Mouse (Mus musculus) large intestine, adult 2 months (tissue): ENCODE measurements around the gene 2810408A11Rik. TPM values are rescaled to one million over a fixed set of nuclear protein-coding genes. Genes with fewer than 3 reads are reported as not detected.
A peak's percentile ranks its signal among the peaks of the same experiment; 100 is the strongest.
"Not testable (repeated sequence)": the region's sequence is repeated elsewhere in the genome, so short reads cannot be mapped to it uniquely, and the experiment has no call there.

ENCODE experiments used
- DNase-seq: peaks from one replicate; pipeline ENCODE4 v3.0.0-alpha.2; 2012; ENCODE audit warnings: low read depth, low spot score
- WGBS: fragments of 180-500 bp; shearing (Covaris S2); methylation state at CpG from one replicate; pipeline ENCODE4 v1.1.7; 2018; 5-methylcytosine and 5-hydroxymethylcytosine counted together
- polyA plus RNA-seq: library from polyadenylated mRNA; depleted of rRNA; stranded (reverse); fragments of >200 nt; gene quantifications from 2 replicates; pipeline ENCODE4 v1.2.3, GENCODE M21; 2012

The 2810408A11Rik gene
- polyA plus RNA-seq, 1 experiment = 3.0 TPM

DNA sequence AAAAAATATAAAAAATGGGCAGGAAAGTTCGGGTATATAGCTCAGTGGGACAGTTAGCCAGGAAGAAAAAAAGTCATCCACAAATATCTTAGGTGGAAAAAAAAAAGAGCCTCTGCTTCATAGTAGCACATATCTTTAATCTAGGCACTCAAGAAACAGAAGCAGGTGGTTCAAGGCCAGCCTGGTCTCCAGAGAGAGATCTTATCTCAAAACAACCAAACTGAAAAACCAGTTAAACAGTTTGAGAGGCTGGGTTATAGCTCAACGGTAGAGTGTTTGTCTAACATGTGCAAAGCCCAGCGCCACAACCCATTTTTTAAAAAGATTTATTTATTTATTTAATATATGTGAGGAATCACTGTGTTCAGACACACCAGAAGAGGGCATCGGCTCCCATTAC lies 32.3 kb upstream of the 2810408A11Rik start:
- DNase-seq = no peak
- WGBS = 48% methylated on average over 4 of the region's 4 CpGs

DNA sequence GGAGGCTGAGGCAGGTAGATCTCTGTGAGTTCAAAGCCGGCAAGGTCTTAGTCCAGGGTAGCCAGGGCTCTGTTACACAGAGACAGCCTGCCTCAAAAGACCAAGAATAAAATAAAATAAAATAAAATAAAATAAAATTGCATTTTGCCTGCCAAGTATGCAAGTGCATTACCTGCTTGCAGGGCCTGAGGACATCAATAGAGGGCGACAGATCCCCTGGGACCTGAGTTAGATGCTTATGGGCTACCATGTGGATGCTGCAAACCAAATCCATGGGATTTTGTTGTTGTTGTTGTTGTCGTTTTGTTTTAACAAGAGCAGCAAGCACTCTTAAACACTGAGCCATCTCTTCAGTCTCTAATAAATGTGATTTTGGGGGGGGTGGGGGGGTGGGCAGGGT lies 31.5 kb upstream of the 2810408A11Rik start:
- DNase-seq = no peak
- WGBS = 46% methylated on average over 3 of the region's 3 CpGs

DNA sequence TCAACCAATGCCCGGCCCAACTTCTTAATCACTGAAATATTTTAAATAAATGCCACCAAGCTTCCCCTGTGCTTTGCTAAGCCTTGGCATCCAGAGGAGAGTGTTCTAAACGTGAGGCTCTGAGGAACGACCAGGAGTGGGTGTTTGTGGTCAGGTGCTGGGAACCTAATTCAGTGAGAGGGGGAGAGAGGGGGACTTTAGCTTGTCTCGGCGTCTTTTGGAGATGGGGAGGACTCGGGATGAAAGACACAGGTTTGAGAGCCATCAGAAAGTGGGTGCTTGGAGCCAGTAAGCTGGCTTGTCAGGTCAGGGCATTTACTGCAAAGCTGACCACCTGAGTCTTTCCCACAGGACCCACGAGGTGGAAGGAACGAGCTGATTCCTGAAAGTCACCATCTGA lies 31.0 kb upstream of the 2810408A11Rik start:
- DNase-seq = no peak
- WGBS = 68% methylated on average over 8 of the region's 8 CpGs

DNA sequence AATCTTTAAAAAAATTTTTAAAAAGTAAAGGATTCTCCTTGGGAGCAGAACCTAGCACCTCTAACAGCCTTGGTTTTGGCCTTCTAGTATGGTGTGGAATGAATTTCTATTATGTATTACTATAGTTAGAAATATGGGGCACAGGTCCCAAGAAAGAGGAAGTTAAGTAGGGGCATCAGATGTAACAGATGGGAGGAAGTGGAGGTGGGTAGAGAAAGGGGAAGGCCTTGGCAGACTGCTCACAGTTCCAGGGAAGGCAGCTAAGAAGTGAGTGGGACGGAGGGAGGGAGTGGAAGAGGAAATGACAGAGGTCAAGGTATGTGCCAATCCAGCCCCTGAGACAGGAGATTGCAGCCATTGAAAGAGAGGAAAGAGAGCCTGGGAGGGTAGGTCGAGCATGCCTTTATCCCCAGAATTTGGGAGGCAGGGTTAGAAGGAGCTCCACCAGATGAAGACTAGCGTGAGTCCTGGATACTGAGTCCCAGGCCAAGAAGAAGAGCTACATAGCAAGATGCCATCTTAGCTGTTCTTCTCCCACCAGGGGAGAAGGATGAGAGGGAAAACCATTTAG lies 30.3 kb upstream of the 2810408A11Rik start:
- no peak for DNase-seq
- 64% methylated on average over 3 of the region's 3 CpGs for WGBS

DNA sequence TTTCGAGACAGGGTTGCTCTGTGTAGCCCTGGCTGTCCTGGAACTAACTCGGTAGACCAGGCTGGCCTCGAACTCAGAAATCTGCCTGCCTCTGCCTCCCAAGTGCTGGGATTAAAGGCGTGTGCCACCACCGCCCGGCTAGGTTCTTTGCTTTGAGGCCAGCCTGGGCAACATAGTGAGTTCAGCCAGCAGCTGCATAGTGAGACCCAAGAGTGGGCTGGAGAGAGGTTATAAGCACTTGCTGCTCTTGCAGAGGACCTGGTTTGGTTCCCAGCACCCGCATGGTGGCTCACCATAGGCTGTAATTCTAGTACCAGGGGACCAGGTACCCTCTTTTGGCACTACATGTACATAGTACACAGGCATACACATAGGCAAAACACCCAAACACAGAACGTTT lies 29.4 kb upstream of the 2810408A11Rik start:
- DNase-seq = not testable (repeated sequence)
- 90% methylated on average over 8 of the region's 8 CpGs for WGBS

DNA sequence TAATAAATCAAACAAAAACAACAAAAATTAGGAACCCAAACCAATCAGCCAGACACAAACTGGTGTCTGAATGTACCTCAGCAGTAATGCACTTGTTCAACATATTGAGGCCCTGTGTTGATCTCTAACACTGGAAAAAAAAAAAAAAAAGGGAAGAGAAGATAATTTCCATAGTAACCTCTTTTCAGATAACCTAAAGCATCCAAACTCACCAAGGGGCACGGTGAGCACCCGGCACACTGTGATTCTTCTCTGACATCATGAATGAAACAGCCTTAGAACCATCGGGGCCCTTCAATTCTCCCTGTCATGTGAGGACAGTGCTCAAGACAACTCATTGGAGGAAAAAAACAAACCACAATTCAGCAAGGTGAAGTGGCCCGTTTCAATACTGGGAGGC lies 28.9 kb upstream of the 2810408A11Rik start:
- WGBS = 65% methylated on average over 4 of the region's 4 CpGs
- DNase-seq = no peak

DNA sequence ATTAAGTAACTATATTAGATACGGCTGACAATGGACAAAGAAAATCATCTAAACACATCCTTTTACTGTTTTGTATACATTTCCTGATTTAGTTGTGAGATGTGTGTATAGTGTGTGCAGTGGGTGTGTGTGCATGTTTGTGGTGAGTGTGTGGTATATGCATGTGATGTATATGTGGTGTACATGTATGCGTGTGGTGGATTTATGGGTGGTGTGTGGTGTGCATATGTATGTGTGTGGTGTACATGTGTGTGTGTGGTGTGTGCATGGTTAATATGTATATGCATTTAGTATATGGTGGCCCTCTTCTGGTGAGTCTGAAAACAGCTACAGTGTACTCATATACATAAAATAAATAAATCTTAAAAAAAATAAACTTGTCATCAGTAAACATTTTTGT lies 26.7 kb upstream of the 2810408A11Rik start:
- DNase-seq = no peak
- 94% methylated on average over 2 of the region's 2 CpGs for WGBS

DNA sequence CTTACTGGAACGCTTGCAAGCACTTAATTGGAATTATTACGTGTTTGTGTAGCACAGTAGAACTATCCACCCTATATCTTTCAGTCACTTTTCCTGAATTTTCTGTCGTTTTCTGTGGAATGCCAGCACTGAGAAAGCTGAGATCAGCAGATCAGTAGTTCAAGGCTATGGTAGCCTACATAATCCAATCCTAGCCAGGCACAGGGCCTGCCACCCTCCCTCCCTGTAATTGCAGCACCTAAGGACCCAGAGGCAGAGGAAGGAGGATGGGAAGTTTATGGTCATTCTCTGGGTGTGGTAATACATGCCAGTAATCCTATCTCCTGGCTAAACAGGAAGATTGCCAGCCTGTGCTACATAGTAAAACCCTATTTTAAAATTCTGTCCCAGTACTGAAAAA lies 22.0 kb upstream of the 2810408A11Rik start:
- WGBS = 51% methylated on average over 3 of the region's 3 CpGs
- no peak for DNase-seq

DNA sequence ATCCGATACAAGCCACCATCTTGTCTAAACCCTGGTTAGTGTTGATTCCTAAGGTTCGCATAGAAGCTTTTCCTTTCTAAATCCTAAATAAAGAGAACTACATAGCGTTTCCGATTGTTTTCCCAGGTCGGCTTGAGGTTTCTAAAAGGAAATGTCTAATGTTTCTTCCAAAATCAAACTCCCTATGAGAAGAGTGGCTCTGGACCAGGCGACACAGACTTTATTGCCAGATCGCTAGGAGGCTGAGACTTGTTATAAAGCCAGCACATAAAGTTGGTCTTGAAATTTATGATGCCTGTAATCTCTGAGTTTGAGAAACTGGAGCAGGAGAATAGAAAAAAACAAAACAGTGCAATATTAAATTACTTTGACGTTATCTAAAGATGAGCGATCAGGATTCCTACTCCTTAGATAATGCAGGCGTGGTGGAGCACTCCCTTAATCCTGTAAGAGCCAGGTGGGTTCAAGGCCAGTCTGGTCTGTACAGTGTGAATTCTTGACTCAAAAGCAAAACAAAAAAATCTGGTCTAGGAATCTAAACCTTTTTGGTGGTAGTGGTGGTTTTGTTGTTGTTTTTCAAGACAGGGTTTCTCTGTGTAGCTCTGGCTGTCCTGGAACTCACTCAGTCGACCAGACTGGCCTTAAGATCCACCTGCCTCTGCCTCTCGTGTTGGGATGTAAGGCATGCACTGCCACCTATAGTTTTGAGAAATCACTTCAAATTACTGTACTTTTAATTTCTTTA lies 21.4 kb upstream of the 2810408A11Rik start:
- WGBS = 2% methylated on average over 12 of the region's 12 CpGs
- DNase-seq = no peak

DNA sequence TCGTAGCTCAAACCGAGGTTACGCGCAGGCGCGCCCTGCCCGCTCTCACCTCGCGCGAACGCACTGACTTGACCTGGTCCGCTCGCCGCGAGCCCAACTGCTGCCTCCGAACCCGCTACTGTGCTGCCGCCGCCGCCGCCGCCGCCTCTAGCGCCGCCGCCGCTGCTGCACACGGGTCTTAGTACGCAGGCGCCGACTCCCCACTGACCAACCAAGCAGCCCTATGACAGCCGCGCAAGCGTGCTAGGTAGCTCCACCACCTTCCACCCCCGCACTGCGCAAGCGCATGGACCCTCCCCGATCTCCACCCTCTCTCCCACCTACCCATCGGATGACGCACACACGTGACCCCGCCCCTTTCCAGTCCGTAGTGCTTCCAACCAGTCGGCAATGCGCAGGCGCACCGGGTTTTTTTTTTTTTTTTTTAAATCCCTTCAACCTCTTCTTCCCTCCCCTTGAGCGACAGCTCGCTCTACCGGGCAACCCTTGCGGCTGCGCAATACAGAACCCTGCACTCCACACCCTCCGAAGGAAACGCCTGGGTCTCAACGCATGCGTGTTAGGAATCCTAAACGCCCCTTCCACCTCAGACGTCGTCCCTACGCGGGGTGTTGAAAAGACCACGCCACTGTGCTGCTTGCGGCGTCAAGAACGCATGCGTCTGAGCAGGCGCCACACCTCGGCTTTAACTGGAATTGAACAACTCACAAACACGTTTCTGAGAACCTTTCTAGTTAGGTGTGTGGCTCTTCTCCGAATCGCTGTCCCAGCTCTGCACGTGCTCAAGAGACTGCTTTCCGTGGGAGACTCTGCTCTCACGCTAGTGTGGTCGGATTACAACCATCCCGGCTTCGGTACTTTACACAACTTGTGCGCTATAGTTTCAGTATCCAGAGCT lies 20.6 kb upstream of the 2810408A11Rik start, which contains the start of gene Eif5a:
Gene Eif5a, minus strand, starts transcription at position 845 of the 898 bp plus-strand sequence.
- under 1% methylated on average over 78 of the region's 78 CpGs for WGBS
- peak; percentile 98 for DNase-seq

DNA sequence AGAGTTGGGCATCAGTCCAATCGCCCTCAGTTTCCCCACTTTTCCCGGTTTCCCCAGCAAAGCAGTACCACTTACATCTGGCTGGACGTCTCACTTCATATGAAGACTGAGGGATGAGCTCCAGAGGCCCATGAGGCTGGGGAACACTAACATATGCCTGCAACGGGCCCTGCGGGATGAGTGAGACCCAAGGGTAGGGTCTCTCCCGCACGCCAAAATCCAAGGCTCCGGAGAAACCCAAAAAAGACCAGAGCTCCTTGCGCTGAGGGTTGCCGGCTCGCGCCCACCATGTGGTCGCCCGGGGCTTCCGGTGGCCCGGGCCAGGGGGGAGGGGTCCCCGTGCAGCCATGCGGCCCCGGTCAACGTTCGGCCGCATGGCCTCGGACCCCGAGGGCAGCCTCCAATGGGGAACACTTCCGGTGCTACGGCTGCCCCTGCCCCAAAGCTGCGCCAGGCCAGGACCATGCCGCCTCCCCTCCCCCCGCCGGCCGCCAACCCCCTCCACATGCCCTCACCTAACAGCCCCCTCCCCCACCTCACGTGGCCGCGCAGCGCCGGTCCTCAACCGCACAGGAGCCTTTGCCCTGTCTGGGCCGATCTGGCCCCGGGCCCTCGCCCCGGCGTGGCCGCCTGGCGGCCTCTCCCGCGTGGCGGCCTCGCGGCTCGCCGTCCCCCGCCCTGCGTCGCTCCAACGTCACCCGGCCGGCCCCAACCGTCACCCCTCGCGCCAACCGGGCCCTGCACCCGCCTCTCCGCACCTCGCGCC lies 19.7 kb upstream of the 2810408A11Rik start:
- WGBS = under 1% methylated on average over 65 of the region's 65 CpGs
- DNase-seq = no peak

DNA sequence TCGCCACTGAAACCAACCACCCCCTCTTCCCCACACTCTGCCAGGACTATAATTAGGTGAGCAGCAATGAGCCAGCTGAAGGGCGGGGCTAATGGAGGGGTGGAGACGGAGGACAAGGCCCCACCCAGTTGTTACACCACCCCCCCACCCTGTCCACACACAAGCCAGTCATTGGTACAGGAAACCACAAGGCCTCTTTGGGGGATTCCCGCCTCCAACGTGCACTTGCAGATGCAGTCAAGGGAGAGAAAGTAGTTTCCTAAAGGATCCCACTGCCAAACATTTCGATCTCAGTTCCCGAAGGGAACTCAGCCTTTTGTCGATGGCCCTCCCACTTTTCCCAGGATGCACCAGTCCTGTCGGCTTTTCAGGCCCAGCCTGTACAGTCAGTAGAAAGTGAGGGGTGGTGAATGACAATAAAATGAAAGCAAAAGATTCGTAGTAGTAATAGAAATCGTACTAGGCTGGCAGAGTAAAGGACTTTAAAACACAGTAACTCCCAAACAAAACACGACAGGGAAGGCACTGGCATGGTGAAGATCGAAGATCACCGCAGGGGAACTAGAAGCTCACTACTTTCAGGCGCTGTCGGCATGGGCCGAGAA lies 19.0 kb upstream of the 2810408A11Rik start:
- DNase-seq = no peak
- under 1% methylated on average over 17 of the region's 17 CpGs for WGBS

DNA sequence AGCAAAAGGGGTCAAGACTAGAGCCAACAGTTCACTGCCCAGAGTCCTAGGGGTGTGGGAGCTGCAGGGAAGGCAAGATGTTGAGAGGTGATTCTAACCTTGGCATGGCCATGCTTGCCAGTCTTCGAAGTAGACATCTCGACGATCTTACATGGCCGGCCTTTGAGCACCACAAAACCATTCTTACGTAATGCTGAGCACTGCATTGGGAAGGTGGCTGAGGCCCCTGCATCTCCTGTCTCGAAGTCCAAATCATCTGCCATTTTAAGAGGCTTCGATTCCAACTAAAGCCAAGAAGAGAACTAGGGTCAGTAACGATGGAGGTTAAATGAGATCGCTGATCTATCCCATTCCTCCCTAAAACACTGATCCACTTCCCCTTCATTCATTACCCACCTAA lies 18.3 kb upstream of the 2810408A11Rik start:
- WGBS = 49% methylated on average over 9 of the region's 9 CpGs
- DNase-seq = no peak

DNA sequence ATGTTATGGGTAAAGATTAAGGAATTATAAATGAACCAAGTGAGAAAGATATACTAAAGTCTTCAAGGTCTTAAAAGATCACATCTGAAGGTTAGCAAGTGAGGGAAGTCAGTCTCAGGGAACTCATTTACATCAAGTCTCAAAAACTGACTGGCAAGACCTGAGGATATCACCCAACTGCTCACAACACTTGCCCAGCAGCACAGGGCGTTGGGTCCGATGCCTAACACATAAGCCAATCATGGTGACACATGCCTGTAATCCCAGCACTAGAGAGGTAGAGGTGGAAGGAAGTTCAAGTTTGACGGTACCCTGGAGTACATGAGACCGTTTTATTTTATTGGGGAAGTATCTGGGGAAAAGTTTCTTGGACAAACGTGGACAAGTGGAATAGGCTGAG lies 17.3 kb upstream of the 2810408A11Rik start:
- DNase-seq = no peak
- 61% methylated on average over 5 of the region's 5 CpGs for WGBS

DNA sequence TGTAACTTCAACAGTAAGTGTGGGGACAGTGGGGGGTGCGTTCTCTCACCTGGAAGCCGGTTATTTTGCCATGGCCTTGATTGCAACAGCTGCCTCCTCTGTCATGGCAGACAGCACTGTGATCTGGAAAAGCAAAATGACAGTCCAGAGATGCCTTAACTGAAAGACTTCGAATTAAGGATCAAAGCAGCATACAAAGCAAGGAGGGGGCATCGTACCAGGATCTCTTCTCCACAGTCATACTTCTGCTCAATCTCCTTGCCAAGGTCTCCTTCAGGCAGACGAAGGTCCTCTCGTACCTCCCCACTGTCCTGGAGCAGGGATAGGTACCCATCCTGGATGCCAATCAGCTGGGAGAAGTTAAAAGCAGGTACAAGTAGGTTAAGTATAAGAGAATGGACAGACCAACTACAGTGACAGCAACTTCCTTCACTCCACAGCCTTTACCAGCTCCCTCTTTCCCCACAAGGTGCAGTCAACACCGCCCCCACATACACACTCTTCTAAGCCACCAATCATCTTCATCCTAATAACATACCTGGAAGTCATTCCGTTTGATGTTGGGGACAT lies 16.7 kb upstream of the 2810408A11Rik start:
- WGBS = 79% methylated on average over 8 of the region's 8 CpGs
- no peak for DNase-seq

DNA sequence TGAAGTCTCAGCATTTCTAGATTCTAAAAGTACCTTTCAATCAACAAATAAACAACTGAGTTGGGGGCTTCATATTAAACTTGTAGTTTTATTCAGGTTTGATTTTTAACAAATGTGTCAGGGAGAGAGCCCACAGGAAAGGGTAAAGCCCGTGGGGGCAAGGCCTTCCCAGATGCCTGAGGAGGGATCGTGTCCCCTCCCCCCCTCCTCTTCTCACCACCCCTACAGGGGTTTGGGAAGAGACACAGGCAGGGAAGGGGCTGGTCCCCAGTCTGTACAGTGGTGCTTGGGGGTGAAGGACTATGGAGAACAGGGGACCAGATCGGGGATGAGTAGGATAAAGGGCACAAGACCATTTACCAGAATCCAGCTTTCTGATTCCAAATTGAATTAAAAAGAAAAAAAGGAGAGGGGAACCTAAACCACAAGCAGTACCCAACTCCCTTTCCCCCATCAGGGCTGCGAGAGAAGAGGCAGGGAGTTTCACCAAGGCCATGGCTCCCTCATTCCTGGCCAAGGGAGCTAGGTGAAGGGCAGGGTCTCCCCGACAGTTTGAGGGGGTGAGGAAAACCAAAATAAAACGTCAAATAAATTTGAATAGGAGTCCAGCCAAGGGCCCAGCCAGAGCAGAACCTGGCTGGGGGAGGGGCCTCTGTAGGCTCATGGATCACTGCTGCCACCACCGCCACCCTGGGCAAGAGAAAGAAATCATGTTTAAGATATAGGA lies 16.0 kb upstream of the 2810408A11Rik start:
- WGBS = 51% methylated on average over 7 of the region's 7 CpGs
- DNase-seq = not testable (repeated sequence)

DNA sequence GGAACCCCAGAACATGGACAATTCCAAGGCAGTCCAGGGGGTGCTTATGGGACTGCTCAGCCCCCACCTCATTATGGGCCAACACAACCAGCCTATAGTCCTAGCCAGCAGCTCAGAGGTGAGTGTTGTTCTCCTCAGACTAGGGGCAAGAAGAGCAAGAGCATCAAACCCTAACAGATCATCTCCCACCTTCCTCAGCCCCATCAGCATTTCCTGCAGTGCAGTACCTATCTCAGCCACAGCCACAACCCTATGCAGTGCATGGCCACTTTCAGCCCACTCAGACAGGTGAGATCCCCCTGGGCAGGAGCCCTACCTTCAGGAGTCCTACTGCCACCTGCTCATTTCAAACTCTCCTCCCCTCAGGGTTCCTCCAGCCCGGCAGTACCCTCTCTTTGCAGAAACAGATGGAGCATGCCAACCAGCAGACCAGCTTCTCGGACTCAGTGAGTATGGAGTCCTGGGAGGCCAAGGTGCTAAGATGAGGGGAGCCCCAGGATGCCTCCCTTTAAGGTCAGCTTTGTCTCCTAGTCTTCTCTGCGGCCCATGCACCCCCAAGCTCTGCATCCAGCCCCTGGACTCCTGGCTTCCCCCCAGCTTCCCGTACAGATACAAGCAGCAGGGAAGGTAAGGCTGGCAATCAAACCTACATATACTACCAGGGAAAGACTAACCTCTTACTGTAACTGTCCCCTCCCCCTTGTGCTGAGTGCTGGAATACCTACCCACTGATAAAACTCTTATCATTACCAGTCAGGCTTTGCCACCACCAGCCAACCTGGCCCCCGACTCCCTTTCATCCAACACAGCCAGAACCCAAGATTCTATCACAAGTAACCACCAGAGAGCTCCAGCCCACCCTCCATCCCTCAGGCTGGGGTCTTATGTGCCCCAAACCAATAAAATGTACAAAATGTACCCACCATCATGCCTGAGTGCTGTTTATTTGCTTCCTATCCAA lies 15.2 kb upstream of the 2810408A11Rik start:
- 60% methylated on average over 5 of the region's 5 CpGs for WGBS
- DNase-seq = no peak
